Mouse (Mus musculus): ENCODE measurements at regions not wholly inside any gene's neighbourhood (a gene's known extent, or its start where the extent isn't known, plus 50 kb on each side); places are given as distances from the start of the nearest gene placed in this dataset.

GRCm38 (mm10) chr13:43938611-43939010 is 154.0 kb downstream of the Cd83 start:
- Histone ChIP-seq H3K27ac (ENCODE audit: low read length) (no peak overlapping the region), H3K4me3 (ENCODE audit: low read length) (no peak overlapping the region), H3K4me2 (replicated peaks; ENCODE audit: low read depth, low read length) (no peak overlapping the region), H3K4me1 (ENCODE audit: insufficient read depth, low read length) (peaks cover 3% of the 10 kb centered on the region; the same call in 1 of the 2 replicates), H3K9ac (replicated peaks; ENCODE audit: low read length) (no peak overlapping the region), H3K27me3 (ENCODE audit: insufficient read depth, low read length) (peaks cover 6% of the 10 kb centered on the region; the same call in 1 of the 2 replicates), H3K36me3 (ENCODE audit: insufficient read depth, low read length) (no peaks in the 10 kb centered on the region), H3K9me3 (ENCODE audit: low read length) (0 out of 2 replicates have a peak, but pooled peaks cover 5% of the 10 kb centered on the region)
- no peak for ATAC-seq (ENCODE audit: low FRiP score, low TSS enrichment)
- 76% methylated on average over 7 of the region's 7 CpGs for WGBS

- ATAC-seq (ENCODE audit: low FRiP score, low TSS enrichment): no peak
- Histone ChIP-seq H3K9ac (replicated peaks; ENCODE audit: low read length) (no peak overlapping the region), H3K27me3 (ENCODE audit: insufficient read depth, low read length) (peaks cover 6% of the 10 kb centered on the region; the same call in 1 of the 2 replicates), H3K4me1 (ENCODE audit: insufficient read depth, low read length) (peaks cover 3% of the 10 kb centered on the region; the same call in 1 of the 2 replicates), H3K36me3 (ENCODE audit: insufficient read depth, low read length) (no peaks in the 10 kb centered on the region), H3K4me2 (replicated peaks; ENCODE audit: low read depth, low read length) (no peak overlapping the region), H3K9me3 (ENCODE audit: low read length) (0 out of 2 replicates have a peak, but pooled peaks cover 5% of the 10 kb centered on the region), H3K27ac (ENCODE audit: low read length) (no peak overlapping the region), H3K4me3 (ENCODE audit: low read length) (no peak overlapping the region)
- WGBS: 56% methylated on average over 4 of the region's 4 CpGs
These were observed 154.8 kb downstream of the Cd83 start for GRCm38 (mm10) chr13:43939375-43939774.

GRCm38 (mm10) chr13:43941731-43942130 is 157.2 kb downstream of the Cd83 start:
- no peak for ATAC-seq (ENCODE audit: low FRiP score, low TSS enrichment)
- 49% methylated on average over 8 of the region's 8 CpGs for WGBS
- H3K4me3 ChIP-seq (ENCODE audit: low read length): no peak overlapping the region

DNA sequence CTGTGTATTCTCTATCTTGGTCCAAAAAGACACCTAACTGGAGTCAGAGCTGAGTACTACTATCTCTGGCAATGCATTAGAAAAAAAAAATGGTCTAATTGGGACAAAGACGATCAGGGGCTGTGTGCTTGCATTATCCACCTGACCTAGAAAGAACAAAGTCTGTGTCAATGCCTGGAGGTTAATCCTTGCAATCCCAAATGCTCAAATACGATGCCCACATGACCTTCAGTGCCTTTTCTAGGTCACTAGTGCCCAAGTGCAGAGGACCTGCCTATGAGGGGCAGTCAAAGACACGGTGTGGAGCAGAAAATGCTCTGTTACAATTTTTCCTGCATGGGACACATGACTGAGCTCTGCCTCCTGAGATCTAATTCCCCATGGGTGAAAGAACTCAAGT is 164.0 kb downstream of the Cd83 start:
- Histone ChIP-seq H3K4me3 (ENCODE audit: low read length) (no peak overlapping the region), H3K4me1 (ENCODE audit: insufficient read depth, low read length) (no peaks in the 10 kb centered on the region), H3K9ac (replicated peaks; ENCODE audit: low read length) (no peak overlapping the region), H3K4me2 (replicated peaks; ENCODE audit: low read depth, low read length) (no peak overlapping the region), H3K27me3 (ENCODE audit: insufficient read depth, low read length) (no peaks in the 10 kb centered on the region), H3K9me3 (ENCODE audit: low read length) (no peaks in the 10 kb centered on the region), H3K27ac (ENCODE audit: low read length) (no peak overlapping the region), H3K36me3 (ENCODE audit: insufficient read depth, low read length) (no peaks in the 10 kb centered on the region)
- 81% methylated on average over 3 of the region's 3 CpGs for WGBS
- ATAC-seq (ENCODE audit: low FRiP score, low TSS enrichment): no peak

More at GRCm38 (mm10) chr13:43941731-43942130, 157.2 kb downstream of the Cd83 start:
- Histone ChIP-seq H3K9me3 (ENCODE audit: low read length) (0 out of 2 replicates have a peak, but pooled peaks cover 5% of the 10 kb centered on the region), H3K27me3 (ENCODE audit: insufficient read depth, low read length) (peaks cover 6% of the 10 kb centered on the region; the same call in 1 of the 2 replicates), H3K4me1 (ENCODE audit: insufficient read depth, low read length) (peaks cover 3% of the 10 kb centered on the region; the same call in 1 of the 2 replicates), H3K4me2 (replicated peaks; ENCODE audit: low read depth, low read length) (no peak overlapping the region), H3K36me3 (ENCODE audit: insufficient read depth, low read length) (no peaks in the 10 kb centered on the region), H3K9ac (replicated peaks; ENCODE audit: low read length) (no peak overlapping the region), H3K27ac (ENCODE audit: low read length) (no peak overlapping the region)

- no peaks in the 10 kb centered on the region for H3K4me1 ChIP-seq (ENCODE audit: insufficient read depth, low read length)
- no peak overlapping the region for H3K27ac ChIP-seq (ENCODE audit: low read length)
- H3K9me3 ChIP-seq (ENCODE audit: low read length): no peaks in the 10 kb centered on the region
- H3K4me3 ChIP-seq (ENCODE audit: low read length): no peak overlapping the region
- no peak for ATAC-seq (ENCODE audit: low FRiP score, low TSS enrichment)
- no peaks in the 10 kb centered on the region for H3K27me3 ChIP-seq (ENCODE audit: insufficient read depth, low read length)
- no peaks in the 10 kb centered on the region for H3K36me3 ChIP-seq (ENCODE audit: insufficient read depth, low read length)
- H3K9ac ChIP-seq (replicated peaks; ENCODE audit: low read length): no peak overlapping the region
- WGBS: 68% methylated on average over 15 of the region's 15 CpGs
- no peak overlapping the region for H3K4me2 ChIP-seq (replicated peaks; ENCODE audit: low read depth, low read length)
These were observed 165.4 kb downstream of the Cd83 start for GRCm38 (mm10) chr13:43949740-43950643.

DNA sequence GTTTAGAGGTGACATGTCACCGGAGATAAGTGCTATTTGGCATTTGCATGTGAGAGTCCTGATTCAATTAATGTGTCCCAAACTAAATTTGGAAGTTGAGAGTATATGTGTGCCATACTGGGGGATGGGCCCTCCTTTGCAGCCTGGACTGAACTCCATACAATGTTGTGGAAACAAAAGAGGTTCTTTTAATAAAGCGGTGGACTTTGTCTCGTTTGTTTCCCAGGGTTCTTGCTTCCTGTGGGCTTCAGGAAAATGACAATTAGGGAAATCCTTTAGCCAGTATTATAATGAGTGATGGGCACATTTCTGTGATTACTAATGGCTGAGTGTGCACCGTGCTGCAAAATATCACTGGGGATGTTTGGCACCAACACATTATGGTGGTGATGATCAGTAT is 167.9 kb downstream of the Cd83 start:
- no peaks in the 10 kb centered on the region for H3K4me1 ChIP-seq (ENCODE audit: insufficient read depth, low read length)
- H3K9me3 ChIP-seq (ENCODE audit: low read length): no peaks in the 10 kb centered on the region
- H3K27ac ChIP-seq (ENCODE audit: low read length): no peak overlapping the region
- no peak overlapping the region for H3K4me3 ChIP-seq (ENCODE audit: low read length)
- no peaks in the 10 kb centered on the region for H3K27me3 ChIP-seq (ENCODE audit: insufficient read depth, low read length)
- H3K4me2 ChIP-seq (replicated peaks; ENCODE audit: low read depth, low read length): no peak overlapping the region
- WGBS: 72% methylated on average over 4 of the region's 4 CpGs
- no peak overlapping the region for H3K9ac ChIP-seq (replicated peaks; ENCODE audit: low read length)
- H3K36me3 ChIP-seq (ENCODE audit: insufficient read depth, low read length): no peaks in the 10 kb centered on the region
- no peak for ATAC-seq (ENCODE audit: low FRiP score, low TSS enrichment)

- no peaks in the 10 kb centered on the region for H3K27me3 ChIP-seq (ENCODE audit: insufficient read depth, low read length)
- no peak overlapping the region for H3K4me2 ChIP-seq (replicated peaks; ENCODE audit: low read depth, low read length)
- no peak overlapping the region for H3K27ac ChIP-seq (ENCODE audit: low read length)
- no peaks in the 10 kb centered on the region for H3K9me3 ChIP-seq (ENCODE audit: low read length)
- no peaks in the 10 kb centered on the region for H3K36me3 ChIP-seq (ENCODE audit: insufficient read depth, low read length)
- no peaks in the 10 kb centered on the region for H3K4me1 ChIP-seq (ENCODE audit: insufficient read depth, low read length)
- H3K4me3 ChIP-seq (ENCODE audit: low read length): no peak overlapping the region
- no peak for ATAC-seq (ENCODE audit: low FRiP score, low TSS enrichment)
- no peak overlapping the region for H3K9ac ChIP-seq (replicated peaks; ENCODE audit: low read length)
- WGBS: 91% methylated on average over 5 of the region's 5 CpGs
These were observed 168.5 kb downstream of the Cd83 start for GRCm38 (mm10) chr13:43952972-43953592.

DNA sequence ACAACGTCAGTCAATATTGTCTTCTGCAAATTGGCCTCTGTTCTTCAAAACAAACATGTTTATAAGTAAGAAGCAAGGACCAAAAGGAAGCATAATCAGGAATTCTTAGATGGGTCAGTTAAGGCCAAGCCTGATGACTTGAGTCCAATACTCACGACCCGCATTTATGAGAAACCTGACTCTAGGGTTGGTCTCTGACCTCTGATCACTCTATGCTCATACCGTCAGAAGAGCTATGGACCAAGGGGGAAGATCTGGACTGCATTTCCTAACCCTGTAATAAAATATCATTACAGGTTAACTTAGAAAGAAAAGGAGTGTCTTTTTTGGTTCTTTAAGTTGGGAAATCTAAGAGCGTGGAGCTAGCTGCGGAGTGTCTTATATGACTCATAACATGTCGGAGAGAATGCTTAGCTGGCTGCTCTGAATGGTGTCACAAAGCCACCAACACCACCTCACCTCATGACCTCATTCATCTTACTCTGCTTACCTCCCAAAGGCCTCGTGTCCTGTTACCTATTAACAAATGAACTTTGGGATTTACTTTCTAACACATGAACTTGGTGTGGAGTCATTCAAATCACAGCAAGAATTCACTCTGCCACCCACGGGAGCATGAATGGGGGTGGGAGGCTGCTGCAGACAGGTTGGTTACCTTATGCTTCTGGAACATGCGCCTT is 170.3 kb downstream of the Cd83 start:
- H3K9me3 ChIP-seq (ENCODE audit: low read length): no peaks in the 10 kb centered on the region
- H3K4me1 ChIP-seq (ENCODE audit: insufficient read depth, low read length): 0 out of 2 replicates have a peak, but pooled peaks cover 5% of the 10 kb centered on the region
- 53% methylated on average over 10 of the region's 10 CpGs for WGBS
- no peak overlapping the region for H3K9ac ChIP-seq (replicated peaks; ENCODE audit: low read length)
- no peak overlapping the region for H3K4me3 ChIP-seq (ENCODE audit: low read length)
- no peak overlapping the region for H3K4me2 ChIP-seq (replicated peaks; ENCODE audit: low read depth, low read length)
- H3K27ac ChIP-seq (ENCODE audit: low read length): no peak overlapping the region
- 0 out of 2 replicates have a peak, but pooled peaks cover 2% of the 10 kb centered on the region for H3K27me3 ChIP-seq (ENCODE audit: insufficient read depth, low read length)
- no peaks in the 10 kb centered on the region for H3K36me3 ChIP-seq (ENCODE audit: insufficient read depth, low read length)
- no peak; the same call in 1 of the 2 replicates for ATAC-seq (ENCODE audit: low FRiP score, low TSS enrichment)

- no peak overlapping the region for H3K4me3 ChIP-seq (ENCODE audit: low read length)
- no peak for ATAC-seq (ENCODE audit: low FRiP score, low TSS enrichment)
- 0 out of 2 replicates have a peak, but pooled peaks cover 5% of the 10 kb centered on the region for H3K4me1 ChIP-seq (ENCODE audit: insufficient read depth, low read length)
- no peak overlapping the region for H3K9ac ChIP-seq (replicated peaks; ENCODE audit: low read length)
- no peak overlapping the region for H3K4me2 ChIP-seq (replicated peaks; ENCODE audit: low read depth, low read length)
- H3K27me3 ChIP-seq (ENCODE audit: insufficient read depth, low read length): 0 out of 2 replicates have a peak, but pooled peaks cover 2% of the 10 kb centered on the region
- no peaks in the 10 kb centered on the region for H3K9me3 ChIP-seq (ENCODE audit: low read length)
- 90% methylated on average over 2 of the region's 2 CpGs for WGBS
- H3K27ac ChIP-seq (ENCODE audit: low read length): no peak overlapping the region
- H3K36me3 ChIP-seq (ENCODE audit: insufficient read depth, low read length): no peaks in the 10 kb centered on the region
These were observed 172.5 kb downstream of the Cd83 start for GRCm38 (mm10) chr13:43957046-43957445.

Data from kidney, embryonic 16.5 days (tissue).